ENCODE assay signal across 8 mouse cellular contexts in genomic region chr19:8841012-8841411, GRCm38 (mm10). TPM values are rescaled to one million over a fixed set of nuclear protein-coding genes. Genes with fewer than 3 reads are reported as not detected.
DNase-seq lines count a peak whose midpoint lies in the region; ATAC-seq and TF ChIP-seq lines count a peak whose summit lies in the region.

No protein-coding gene starts in this region.

- peak; percentile 66 for DNase-seq in cerebellum, adult 11-12 months
- no peak for DNase-seq in lung, postnatal 0 days (ENCODE audit: low spot score)
- DNase-seq in lung, postnatal 14 days = no peak
- DNase-seq in frontal cortex, adult 2 months (ENCODE audit: extremely low spot score in 1 of 2, low spot score in 1 of 2) = no peak

- 91% methylated on average over 7 of the region's 7 CpGs for WGBS in lung, postnatal 0 days
- 86% methylated on average over 7 of the region's 7 CpGs for WGBS in limb, embryonic 12.5 days
- WGBS in small intestine, adult 2 months = 86% methylated on average over 7 of the region's 7 CpGs

- no peak for TF ChIP-seq POLR2A in small intestine, adult 2 months (IDR thresholded peaks at IDR 0.05; ENCODE audit: low read depth, low read length)

- no peaks in the 10 kb centered on the region for H3K9me3 ChIP-seq in lung, postnatal 0 days (ENCODE audit: low read length)
- H3K9me3 ChIP-seq in limb, embryonic 12.5 days = no peaks in the 10 kb centered on the region

- no peak for ATAC-seq in cerebellum, adult (ENCODE audit: insufficient number of reproducible peaks, low FRiP score, low TSS enrichment)
- no peak for ATAC-seq in lung, postnatal 0 days
- no peak for ATAC-seq in limb, embryonic 12.5 days (ENCODE audit: insufficient number of reproducible peaks, insufficient read depth, low FRiP score, low TSS enrichment, low read depth)
- ATAC-seq in frontal cortex, adult (ENCODE audit: low TSS enrichment) = no peak

- H3K27me3 ChIP-seq in lung, postnatal 0 days (replicated peaks; ENCODE audit: insufficient read depth, low read length) = no peaks in the 10 kb centered on the region
- H3K27me3 ChIP-seq in limb, embryonic 12.5 days = no peaks in the 10 kb centered on the region
- no peaks in the 10 kb centered on the region for H3K27me3 ChIP-seq in small intestine, adult 2 months (ENCODE audit: control insufficient read depth, insufficient read depth, low read length)

- H3K4me3 ChIP-seq in lung, postnatal 0 days (ENCODE audit: low read depth, low read length) = peak overlapping the region; percentile 54
- H3K4me3 ChIP-seq in limb, embryonic 12.5 days (replicated peaks) = peak overlapping the region; percentile 44
- H3K4me3 ChIP-seq in small intestine, adult 2 months (ENCODE audit: low read depth, low read length) = peak overlapping the region; percentile 84

- peak overlapping the region; percentile 71 for H3K4me2 ChIP-seq in lung, postnatal 0 days (replicated peaks; ENCODE audit: low read depth, low read length)
- peak overlapping the region; percentile 73 for H3K4me2 ChIP-seq in limb, embryonic 12.5 days

- peak overlapping the region; percentile 50; the same call in 1 of the 2 replicates for H3K9ac ChIP-seq in lung, postnatal 0 days (replicated peaks; ENCODE audit: low read depth)
- peak overlapping the region; percentile 67; the same call in 1 of the 2 replicates for H3K9ac ChIP-seq in limb, embryonic 12.5 days (replicated peaks)

- peaks cover 10% of the 10 kb centered on the region; the same call in 1 of the 2 replicates for H3K4me1 ChIP-seq in lung, postnatal 0 days (ENCODE audit: insufficient read depth, low read depth, low read length)
- peaks cover 32% of the 10 kb centered on the region for H3K4me1 ChIP-seq in limb, embryonic 12.5 days (replicated peaks)
- H3K4me1 ChIP-seq in small intestine, adult 2 months (ENCODE audit: control insufficient read depth, insufficient read depth, insufficient read length, low read length) = peaks cover 14% of the 10 kb centered on the region

- H3K27ac ChIP-seq in lung, postnatal 0 days (ENCODE audit: low read length) = peak overlapping the region; percentile 44; the same call in 1 of the 2 replicates
- H3K27ac ChIP-seq in limb, embryonic 12.5 days = no peak overlapping the region
- H3K27ac ChIP-seq in small intestine, adult 2 months (ENCODE audit: insufficient read depth, low read depth, low read length) = no peak overlapping the region

- TF ChIP-seq EP300 in lung, postnatal 0 days (IDR thresholded peaks at IDR 0.05) = no peak

- H3K36me3 ChIP-seq in lung, postnatal 0 days (ENCODE audit: insufficient read depth, low read length) = no peaks in the 10 kb centered on the region
- H3K36me3 ChIP-seq in limb, embryonic 12.5 days = peaks cover 29% of the 10 kb centered on the region
- 0 out of 2 replicates have a peak, but pooled peaks cover 2% of the 10 kb centered on the region for H3K36me3 ChIP-seq in small intestine, adult 2 months (ENCODE audit: control insufficient read depth, insufficient read depth, low read length)

- no peak for TF ChIP-seq CTCF in lung, postnatal 0 days (IDR thresholded peaks at IDR 0.05)
- TF ChIP-seq CTCF in small intestine, adult 2 months (IDR thresholded peaks at IDR 0.05; ENCODE audit: extremely low read depth, insufficient read length, insufficient replicate concordance, low read depth, low read length) = no peak

RNA-seq across cellular contexts. Expression of gene Gng3, which starts 2.0 kb away (rescaled TPM):
- polyA plus RNA-seq in lung, postnatal 0 days (2015; fragmentation: Nextera tagmentation; extraction: Ambion mirVana) = 0.35 and 0.46 TPM in 2 replicates
- 10.7 and 12.0 TPM in 2 replicates for polyA plus RNA-seq in limb, embryonic 12.5 days (2016; fragmentation: Nextera tagmentation; extraction: Ambion mirVana)
- 0.33 and 0.63 TPM in 2 replicates for polyA plus RNA-seq in small intestine, adult 2 months (2012; rRNA removed)
- polyA plus RNA-seq in frontal cortex, adult 2 months (2012; rRNA removed) = 248 and 262 TPM in 2 replicates

RNA-seq across cellular contexts. Expression of gene Bscl2, which starts 3.7 kb away (rescaled TPM):
- polyA plus RNA-seq in lung, postnatal 0 days (2015; fragmentation: Nextera tagmentation; extraction: Ambion mirVana) = 66.3 and 66.8 TPM in 2 replicates
- polyA plus RNA-seq in limb, embryonic 12.5 days (2016; fragmentation: Nextera tagmentation; extraction: Ambion mirVana) = 43.1 and 43.2 TPM in 2 replicates
- polyA plus RNA-seq in small intestine, adult 2 months (2012; rRNA removed) = 54.3 and 82.6 TPM in 2 replicates
- polyA plus RNA-seq in frontal cortex, adult 2 months (2012; rRNA removed) = 122 and 130 TPM in 2 replicates

RNA-seq across cellular contexts. Expression of gene Lrrn4cl, which starts 9.6 kb away (rescaled TPM):
- 1.7 and 1.9 TPM in 2 replicates for polyA plus RNA-seq in lung, postnatal 0 days (2015; fragmentation: Nextera tagmentation; extraction: Ambion mirVana)
- 0.24 and 0.58 TPM in 2 replicates for polyA plus RNA-seq in limb, embryonic 12.5 days (2016; fragmentation: Nextera tagmentation; extraction: Ambion mirVana)
- polyA plus RNA-seq in small intestine, adult 2 months (2012; rRNA removed) = 0.11 and 0.17 TPM in 2 replicates
- 0.96 and 1.2 TPM in 2 replicates for polyA plus RNA-seq in frontal cortex, adult 2 months (2012; rRNA removed)

RNA-seq across cellular contexts. Expression of gene AC129217.1, which starts 11.4 kb away (rescaled TPM):
- not detected in 2 replicates for polyA plus RNA-seq in lung, postnatal 0 days (2015; fragmentation: Nextera tagmentation; extraction: Ambion mirVana)
- not detected in 2 replicates for polyA plus RNA-seq in limb, embryonic 12.5 days (2016; fragmentation: Nextera tagmentation; extraction: Ambion mirVana)
- polyA plus RNA-seq in small intestine, adult 2 months (2012; rRNA removed) = 4.6 TPM in 1 of 2 replicates, not detected in the other
- not detected in 2 replicates for polyA plus RNA-seq in frontal cortex, adult 2 months (2012; rRNA removed)

RNA-seq across cellular contexts. Expression of gene Hnrnpul2, which starts 21.2 kb away (rescaled TPM):
- polyA plus RNA-seq in lung, postnatal 0 days (2015; fragmentation: Nextera tagmentation; extraction: Ambion mirVana) = 4.3 and 5.3 TPM in 2 replicates
- 6.0 and 6.7 TPM in 2 replicates for polyA plus RNA-seq in limb, embryonic 12.5 days (2016; fragmentation: Nextera tagmentation; extraction: Ambion mirVana)
- 9.2 and 20.9 TPM in 2 replicates for polyA plus RNA-seq in small intestine, adult 2 months (2012; rRNA removed)
- polyA plus RNA-seq in frontal cortex, adult 2 months (2012; rRNA removed) = 92.6 and 96.8 TPM in 2 replicates

Comparison
In these comparisons a context has a peak if more than half of its experiments do, and no peak if none do; other contexts are left out.
1. RNA of gene Gng3, which starts 2.0 kb away (polyA plus RNA-seq): 248 to 262 TPM in frontal cortex, adult 2 months; 10.7 to 12.0 TPM in limb, embryonic 12.5 days, 0.33 to 0.63 TPM in small intestine, adult 2 months and 0.35 to 0.46 TPM in lung, postnatal 0 days; every median in the first group is over 10 times any median in the second.
2. Peak in every context shown above with its lines, with median percentiles within 50 percentile points of each other: H3K4me3 ChIP-seq.